Mouse (Mus musculus) right cerebral cortex, postnatal 10 days (tissue): ENCODE measurements around the gene Olfr1020.

Source experiments
- DNase-seq, 2 experiments: peaks; one replicate each; pipeline ENCODE4 v3.0.0; 2021; ENCODE audit warnings: low spot score in 2 of 2

The Olfr1020 gene

DNA sequence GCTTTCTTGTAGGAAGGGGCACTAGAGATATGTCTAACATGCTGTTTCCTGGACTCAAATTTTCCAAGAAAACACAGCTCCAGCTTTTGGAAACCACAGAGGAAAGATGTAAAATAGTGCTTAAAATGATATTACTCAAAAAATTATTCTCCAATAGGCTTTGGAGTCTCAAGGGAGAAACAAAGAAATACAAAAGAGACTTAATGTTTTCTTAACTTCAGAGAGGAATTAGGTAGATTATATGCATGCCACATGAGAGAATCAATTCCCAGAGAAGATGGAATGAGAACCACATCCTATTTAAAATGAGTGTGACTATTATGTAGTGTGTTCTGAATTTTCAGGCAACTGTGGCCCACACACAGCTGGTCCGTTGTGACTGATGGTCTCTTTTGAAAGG lies at the start of gene Olfr1020:
Gene Olfr1020, plus strand, starts transcription at position 301 of the 400 bp plus-strand sequence.
- DNase-seq = no peak

DNA sequence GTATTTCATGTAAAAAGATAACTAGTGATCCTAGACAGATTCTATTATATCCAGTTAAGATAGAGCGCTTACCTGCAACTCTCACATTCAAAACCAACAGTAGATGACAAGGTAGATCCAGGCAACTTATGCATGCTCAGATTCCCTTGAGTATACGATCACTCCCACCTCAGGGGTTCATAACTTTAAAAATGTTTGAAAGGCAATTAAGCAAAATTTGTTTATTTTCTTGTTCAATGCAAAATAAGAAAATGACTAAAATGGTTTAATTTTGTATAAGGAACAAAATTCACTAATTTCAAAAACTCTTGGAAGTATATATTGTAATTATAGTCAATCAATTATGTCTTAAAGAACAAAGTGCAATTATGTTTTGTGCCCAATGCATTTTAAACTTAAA lies 44.4 kb upstream of the Olfr1020 start, which contains the start of gene Olfr1016:
Gene Olfr1016, minus strand, starts transcription at position 101 of the 400 bp plus-strand sequence.
- DNase-seq = no peak

DNA sequence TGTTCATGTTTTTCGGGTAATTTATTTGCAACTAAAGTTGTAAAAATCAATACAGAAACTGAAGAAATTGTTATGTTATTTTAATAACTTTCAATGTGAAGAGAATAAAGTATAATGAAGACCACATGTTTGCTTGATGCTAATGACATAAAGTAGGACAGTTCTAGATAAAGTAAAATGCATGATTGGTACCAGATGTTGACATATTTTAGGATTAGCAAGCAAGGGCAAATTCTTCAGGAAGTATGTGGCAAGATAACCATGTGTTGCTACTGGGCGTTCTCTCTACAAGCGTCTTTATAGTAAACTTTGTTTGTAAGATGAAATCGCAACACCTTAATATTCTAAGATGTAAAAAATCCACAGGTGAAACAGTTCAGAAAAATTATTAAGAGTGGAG lies 42.3 kb upstream of the Olfr1020 start:
- DNase-seq = no peak

DNA sequence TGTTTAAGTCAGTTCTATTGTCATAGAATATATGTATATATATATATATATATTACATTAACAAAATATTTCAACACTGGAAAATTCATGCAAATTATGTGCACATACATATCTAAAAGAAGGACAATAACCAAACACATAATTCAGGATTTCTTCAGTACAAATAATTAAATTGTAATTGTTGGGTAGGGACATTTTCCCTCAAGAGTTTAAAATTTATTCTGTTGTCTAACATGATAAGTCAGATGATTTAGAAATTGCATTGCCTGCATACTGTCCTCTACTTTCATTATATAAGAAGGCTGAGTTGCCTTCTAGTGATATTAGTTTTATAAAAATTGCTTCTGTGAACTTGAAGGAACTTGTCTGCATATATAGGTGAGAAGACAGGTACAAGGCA lies 28.7 kb upstream of the Olfr1020 start, which contains the start of gene Olfr1018:
Gene Olfr1018, plus strand, starts transcription at position 301 of the 400 bp plus-strand sequence.
- DNase-seq = no peak

- DNase-seq = no peak
Observed at GRCm38 (mm10) chr2:85845383-85845782, 1.4 kb upstream of the Olfr1020 start, which contains the start of gene Olfr1019. Gene Olfr1019 (minus strand): TSS chr2:85845483.

DNA sequence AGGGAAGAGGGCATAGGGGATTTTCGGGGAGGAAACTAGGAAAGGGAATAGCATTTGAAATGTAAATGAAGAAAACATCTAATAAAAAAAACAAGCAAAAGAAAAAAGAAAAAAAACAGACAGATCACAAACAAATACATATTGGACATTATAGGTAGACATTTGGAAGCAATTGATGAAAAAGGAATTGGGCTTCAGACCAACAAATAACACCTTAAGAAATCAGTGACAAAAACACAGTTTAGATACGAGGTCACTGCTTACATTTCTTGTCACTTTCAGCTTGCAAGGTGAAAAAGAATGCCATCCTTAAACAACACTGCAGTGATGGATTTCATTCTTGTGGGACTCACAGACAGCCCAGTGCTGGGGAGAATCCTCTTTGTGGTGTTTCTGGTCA lies 21.5 kb downstream of the Olfr1020 start, which contains the start of gene Olfr1022:
Gene Olfr1022, plus strand, starts transcription at position 301 of the 400 bp plus-strand sequence.
- no peak for DNase-seq

DNA sequence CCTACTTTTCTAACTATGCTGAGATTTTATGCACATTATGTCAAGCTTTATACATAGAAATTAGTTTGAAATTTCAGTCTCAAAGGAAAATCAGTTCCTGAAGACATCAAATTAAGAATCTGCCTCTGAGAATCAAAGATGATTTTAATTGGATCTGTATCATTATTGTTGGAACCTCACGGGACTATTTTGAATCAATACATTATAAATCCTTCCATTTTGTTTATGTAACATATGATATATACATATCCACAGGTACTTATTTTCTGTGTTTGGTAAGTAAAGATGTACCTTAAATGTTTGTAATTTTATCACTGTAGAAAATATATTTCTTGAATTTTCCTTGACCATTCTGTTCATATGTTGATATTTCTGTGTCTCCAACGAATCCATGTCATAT lies 38.5 kb downstream of the Olfr1020 start, which contains the start of gene Olfr1023:
Gene Olfr1023, plus strand, starts transcription at position 301 of the 400 bp plus-strand sequence.
- DNase-seq = no peak
